Mouse (Mus musculus) spleen, postnatal 36 days (tissue): ENCODE data around the gene Vti1a.
A peak's percentile ranks its signal among the peaks of the same experiment; 100 is the strongest.

ENCODE experiments used
- DNase-seq, 2 experiments: peaks; one replicate each; pipeline ENCODE4 v3.0.0; 2022; ENCODE audit warnings: low spot score in 2 of 2, mixed read lengths in 1 of 2

Gene Vti1a

GRCm38 (mm10) chr19:55316109-55316714 lies at the start of gene Vti1a:
Gene Vti1a (plus strand): TSS chr19:55316295.
- DNase-seq, result peak; percentile 75 to 81

DNA sequence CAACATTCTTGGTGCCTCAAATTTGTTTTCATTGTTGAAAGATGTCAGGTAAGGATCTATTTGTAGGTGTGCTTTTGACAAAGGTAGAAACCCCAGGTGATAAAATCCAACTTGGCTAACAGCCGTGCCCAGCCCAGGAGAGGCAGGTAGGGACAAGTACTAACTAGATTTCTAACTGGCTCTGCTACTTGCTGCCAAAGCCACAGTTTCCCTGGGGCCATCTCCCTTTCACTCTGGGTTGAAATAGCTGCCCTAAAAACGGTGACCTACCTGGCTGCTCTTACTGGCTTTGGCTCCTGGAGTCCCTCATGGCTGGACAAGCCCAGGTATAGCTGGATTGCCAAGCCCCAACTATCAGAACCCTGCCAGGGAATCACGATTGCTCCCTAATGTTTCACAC lies 49.3 kb upstream of the Vti1a start:
- no peak for DNase-seq

- no peak for DNase-seq
Measured at GRCm38 (mm10) chr19:55268150-55268549, 47.9 kb upstream of the Vti1a start.

DNA sequence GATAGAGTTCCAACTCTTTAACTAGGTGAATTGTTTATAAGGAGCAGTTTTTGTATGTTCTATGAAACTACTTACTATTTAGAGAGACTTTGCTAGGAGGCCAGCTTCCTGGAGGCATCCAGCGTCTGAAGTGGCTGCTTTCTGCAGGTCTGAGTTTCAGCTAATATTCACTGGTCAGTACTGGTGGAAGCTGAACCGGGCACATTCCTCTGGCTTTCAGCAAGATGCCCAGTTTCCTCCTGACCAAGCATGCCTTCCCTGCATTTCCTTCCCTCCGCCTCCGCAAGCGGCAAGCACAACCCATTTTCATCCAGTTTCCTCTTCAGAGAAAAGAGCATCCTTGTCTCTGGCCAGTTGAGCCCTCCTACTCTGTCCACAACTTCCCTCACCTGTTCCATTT lies 47.0 kb upstream of the Vti1a start:
- DNase-seq, result no peak

DNA sequence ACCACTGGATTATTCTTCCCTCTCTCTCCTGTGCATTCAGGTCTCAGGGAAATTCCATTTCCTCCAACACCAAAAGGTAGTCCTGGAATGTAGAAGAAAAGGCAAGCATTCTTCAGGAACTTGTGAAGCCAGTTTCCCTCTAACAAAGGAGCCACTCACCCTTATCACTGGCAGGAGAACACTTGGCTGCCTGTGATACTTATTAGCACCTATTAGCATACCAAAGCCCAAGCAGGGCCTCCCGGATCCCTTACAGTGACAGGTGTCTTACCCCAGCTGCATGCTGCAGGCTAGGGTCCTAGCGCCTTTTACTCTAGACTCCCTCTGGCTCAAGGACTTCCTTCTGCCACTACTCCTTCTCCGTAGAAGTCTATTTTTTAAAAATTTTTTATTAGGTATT lies 44.6 kb upstream of the Vti1a start:
- DNase-seq, result no peak

- peak in 1 of 2 experiments; percentile 28 for DNase-seq
Measured at GRCm38 (mm10) chr19:55273340-55273739, 42.8 kb upstream of the Vti1a start.

DNA sequence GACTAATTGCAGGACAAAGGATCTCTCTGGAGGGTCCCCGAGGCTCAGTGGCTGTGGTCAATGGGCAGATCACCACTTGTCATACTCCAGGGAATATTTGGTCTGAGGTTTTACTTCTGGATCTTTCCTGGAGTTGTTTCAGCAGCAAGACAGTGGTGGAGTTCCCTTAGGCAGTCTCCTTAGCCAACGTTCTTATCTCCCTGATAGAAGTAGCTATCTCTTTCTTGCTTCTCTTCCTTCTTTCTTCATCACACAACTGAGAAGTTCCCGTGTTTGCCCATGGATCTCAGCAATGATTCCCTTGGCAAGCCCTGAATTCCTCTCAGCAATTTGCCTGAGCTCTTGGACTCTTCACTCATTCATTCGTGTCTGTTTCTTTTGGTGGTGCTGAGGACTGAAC lies 40.0 kb upstream of the Vti1a start:
- DNase-seq, result no peak

- no peak for DNase-seq
Measured at GRCm38 (mm10) chr19:55276770-55277169, 39.3 kb upstream of the Vti1a start.

- peak; percentile 41 to 58 for DNase-seq
Measured at GRCm38 (mm10) chr19:55284093-55284492, 32.0 kb upstream of the Vti1a start.

DNA sequence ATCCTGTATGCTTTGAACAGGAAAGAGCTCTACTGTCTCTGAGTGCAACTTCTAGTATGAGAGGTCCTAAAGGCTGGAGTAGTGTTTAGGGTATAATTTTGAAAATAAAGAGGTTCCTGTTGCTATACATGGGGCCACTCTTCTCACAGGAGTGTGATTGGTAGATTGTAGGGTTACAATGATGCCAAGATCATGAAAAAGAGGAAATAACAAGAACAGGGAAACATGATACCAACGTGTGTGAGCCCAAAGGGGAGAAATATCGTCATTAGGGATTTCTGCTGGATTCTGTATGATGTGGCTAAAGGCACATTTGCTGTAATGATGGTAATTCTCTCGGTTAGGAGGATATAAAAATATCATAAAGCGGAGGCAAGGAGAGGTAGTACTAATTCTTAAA lies 30.1 kb upstream of the Vti1a start:
- no peak for DNase-seq

DNA sequence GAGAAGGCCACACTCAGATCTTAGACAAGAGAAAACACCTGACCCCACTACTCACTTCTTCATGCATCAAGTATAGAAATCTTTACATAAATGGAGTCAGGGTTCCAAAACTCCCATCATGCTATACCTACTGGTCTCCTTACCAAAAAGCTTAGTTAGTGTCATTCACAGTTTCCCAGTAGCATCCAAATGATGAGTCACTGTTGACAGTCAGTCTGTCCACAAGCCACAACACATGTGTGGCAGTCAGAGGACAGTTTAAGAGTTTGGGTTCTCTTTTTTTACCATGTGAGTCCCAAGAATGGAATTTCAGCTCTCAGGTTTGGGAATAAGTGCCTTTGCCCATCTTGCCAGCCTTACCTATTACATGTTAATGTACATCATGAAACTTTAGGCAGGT lies 27.1 kb upstream of the Vti1a start:
- DNase-seq, result no peak

DNA sequence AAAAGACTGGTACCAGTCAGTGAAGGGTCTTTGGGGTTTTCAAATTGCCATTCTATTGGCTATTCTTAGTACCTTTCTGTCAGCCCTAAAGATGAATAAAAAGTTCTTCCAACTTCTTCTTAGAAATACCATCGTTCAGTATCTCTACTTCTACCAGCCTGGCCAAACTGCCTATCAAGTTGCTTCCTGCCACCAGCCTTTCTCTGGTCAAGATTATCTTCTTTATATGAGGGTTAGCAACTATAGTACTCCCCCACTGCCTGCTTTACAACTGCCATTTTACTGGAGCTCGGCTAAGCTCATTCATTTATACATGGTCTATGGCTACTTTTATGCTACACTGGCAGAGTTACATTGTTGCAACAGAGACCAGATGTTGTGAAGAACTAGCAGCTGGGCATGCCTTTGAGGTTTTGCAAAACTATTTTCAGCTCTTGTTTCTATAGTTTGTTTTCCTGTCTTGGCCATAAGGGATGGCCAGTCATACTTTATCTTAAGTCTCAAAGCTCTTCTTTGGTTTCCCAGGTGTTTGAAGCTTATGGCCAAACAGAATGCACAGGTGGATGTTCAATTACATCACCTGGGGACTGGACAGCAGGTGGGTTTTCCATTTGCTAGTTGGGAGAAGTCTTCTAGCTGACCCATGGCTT lies 25.3 kb upstream of the Vti1a start:
- DNase-seq, result no peak

- DNase-seq, result no peak
Measured at GRCm38 (mm10) chr19:55292210-55292850, 23.8 kb upstream of the Vti1a start.

GRCm38 (mm10) chr19:55293175-55293574 lies 22.9 kb upstream of the Vti1a start:
- DNase-seq, result no peak

- DNase-seq, result no peak
Measured at GRCm38 (mm10) chr19:55295075-55295474, 21.0 kb upstream of the Vti1a start.

DNA sequence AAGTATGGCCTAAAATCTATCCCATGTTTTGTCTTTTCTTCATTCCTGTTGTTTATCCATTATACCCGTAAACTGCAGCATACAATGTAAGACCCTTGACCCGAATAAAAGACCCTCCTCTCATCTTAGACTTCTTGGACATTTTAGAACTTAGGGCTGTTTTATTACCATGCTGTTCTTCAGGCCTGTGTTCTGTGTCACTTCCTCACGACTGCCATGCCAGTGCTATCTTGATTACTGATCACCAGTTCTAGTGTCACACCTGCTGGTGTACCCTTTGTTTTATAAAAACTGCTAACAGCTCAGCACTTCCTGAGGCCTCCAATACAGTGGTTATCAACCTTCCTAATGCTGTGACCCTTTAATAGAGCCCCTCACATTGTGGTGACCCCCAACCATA lies 20.5 kb upstream of the Vti1a start:
- no peak for DNase-seq

DNA sequence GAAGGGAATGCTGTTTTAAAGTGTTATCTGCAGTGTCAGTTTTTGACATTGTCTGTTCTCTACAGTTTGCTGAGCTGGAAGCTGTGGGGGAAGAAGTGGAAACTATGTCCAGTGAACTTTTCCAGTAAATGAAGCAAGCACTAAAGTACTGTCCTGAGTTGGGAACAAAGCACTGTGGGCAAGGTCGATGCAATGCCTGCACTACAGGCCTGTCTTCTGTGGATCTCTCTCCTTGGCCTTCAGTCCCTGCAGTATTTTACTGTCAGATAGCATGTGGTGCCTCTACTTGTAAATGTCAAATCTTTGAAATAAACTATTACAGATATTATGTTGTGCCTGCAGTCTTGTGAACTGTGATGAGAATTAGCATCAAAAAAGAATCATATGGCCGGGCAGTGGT lies 19.8 kb upstream of the Vti1a start:
- no peak for DNase-seq

- DNase-seq, result no peak
Measured at GRCm38 (mm10) chr19:55297489-55297888, 18.6 kb upstream of the Vti1a start.

- no peak for DNase-seq
Measured at GRCm38 (mm10) chr19:55297961-55298360, 18.1 kb upstream of the Vti1a start.

DNA sequence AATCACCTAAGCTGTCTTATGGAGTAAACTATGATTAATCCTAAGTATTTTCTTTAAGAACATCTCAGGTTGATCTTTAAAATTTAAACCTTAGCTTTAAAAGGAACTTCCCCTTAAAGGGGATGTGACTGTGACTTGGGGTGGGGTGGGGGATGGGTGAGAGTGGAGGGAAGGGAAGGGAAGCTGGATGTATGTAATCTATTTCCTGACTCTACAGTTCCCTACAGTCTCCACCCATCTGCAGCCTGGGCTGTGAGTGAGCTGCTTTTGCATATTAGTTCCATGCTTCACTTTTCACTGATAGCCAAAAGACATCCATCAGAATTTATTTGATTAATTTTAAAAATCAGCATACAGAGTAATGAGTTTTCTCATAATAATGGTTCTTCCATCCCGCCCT lies 16.7 kb upstream of the Vti1a start:
- DNase-seq, result no peak

DNA sequence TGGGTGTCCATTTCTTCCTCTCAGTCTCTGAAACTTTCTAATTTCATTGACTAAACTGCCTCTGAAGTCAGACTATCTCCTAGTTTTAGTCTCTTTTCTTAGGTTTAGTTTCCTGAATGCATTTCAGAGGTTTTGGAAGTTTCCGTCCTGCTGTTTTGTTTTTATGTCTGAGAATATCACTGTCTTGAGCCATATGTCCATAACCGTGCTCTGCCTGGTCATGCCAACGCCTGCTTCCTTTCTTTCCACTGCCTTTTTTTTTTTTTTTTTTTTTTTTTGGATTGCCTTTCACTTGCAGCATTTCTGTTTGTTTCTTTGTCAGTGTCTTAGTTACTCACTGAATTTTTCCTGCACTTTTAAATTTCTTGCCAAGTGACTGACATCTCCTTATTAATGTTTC lies 15.6 kb upstream of the Vti1a start:
- DNase-seq, result no peak

DNA sequence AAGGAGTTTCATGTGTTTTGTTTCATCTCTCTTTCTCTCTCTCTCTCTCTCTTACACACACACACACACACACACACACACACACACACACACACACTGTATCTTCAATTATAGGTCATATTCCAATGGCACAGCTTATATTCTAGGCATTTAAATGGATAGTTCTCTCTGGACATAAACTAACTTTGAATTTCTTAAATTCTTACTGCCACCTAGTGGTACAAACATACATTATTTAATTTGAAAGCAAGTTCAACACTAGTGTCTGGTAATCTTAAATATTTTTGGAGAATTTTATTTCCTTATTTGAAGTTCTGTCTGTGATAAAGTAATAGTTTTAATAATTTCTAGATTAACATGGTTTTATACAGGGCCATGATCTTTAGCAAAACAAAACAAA lies 11.1 kb upstream of the Vti1a start:
- no peak for DNase-seq

DNA sequence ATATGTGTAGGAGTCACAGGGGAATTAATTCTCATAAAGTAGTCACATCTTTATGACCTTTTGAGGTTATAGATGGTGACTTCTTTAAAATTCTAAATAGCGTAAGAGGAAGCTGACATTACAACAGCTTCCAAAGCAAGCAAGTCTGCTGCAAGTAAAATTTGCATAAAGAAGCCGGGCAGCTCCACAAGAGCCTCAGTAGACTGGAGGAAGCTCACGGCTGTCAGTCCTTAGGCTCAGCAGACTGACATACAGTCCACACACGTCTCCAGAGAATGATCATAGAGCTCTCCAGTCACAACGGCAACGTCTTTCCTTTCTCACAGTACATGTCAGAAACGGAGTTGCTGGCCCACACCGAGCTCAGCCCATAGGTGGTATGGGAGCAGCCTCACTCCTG lies 4.2 kb upstream of the Vti1a start:
- no peak for DNase-seq
